Mouse (Mus musculus) hindbrain, embryonic 16.5 days (tissue): ENCODE data around the gene Slfn8. TPM values are rescaled to one million over a fixed set of nuclear protein-coding genes. Genes with fewer than 3 reads are reported as not detected.

Experiments
- ATAC-seq: fragments of 200-750 bp; cut with Nextera tagmentation; 2 replicates; pipeline ENCODE4 v1.8.0; 2017; ENCODE audit warnings: moderate TSS enrichment, moderate library complexity
- H3K27ac ChIP-seq: fragments of 300-500 bp; sonication (generic); 2 replicates; pipeline ENCODE4 v1.5.1; 2014; ENCODE audit warnings: low read depth, mild to moderate bottlenecking, control low read depth, low read length, moderate library complexity
- H3K27me3 ChIP-seq: fragments of 300-500 bp; sonication (generic); replicated peaks from 2 replicates; pipeline ENCODE4 v1.6.1; 2014; ENCODE audit warnings: low read length; ENCODE audit not compliant: control insufficient read depth, insufficient read depth
- H3K36me3 ChIP-seq: fragments of 300-500 bp; sonication (generic); 2 replicates; pipeline ENCODE4 v1.6.1; 2014; ENCODE audit warnings: mild to moderate bottlenecking, low read length, moderate library complexity, mixed read lengths; ENCODE audit not compliant: control insufficient read depth, insufficient read depth
- H3K4me1 ChIP-seq: fragments of 300-500 bp; sonication (generic); 2 replicates; pipeline ENCODE4 v1.6.1; 2014; ENCODE audit warnings: low read depth, low read length; ENCODE audit not compliant: control insufficient read depth, insufficient read depth
- H3K4me2 ChIP-seq: fragments of 300-500 bp; sonication (generic); 2 replicates; pipeline ENCODE4 v1.6.1; 2014; ENCODE audit warnings: mild to moderate bottlenecking, low read length, control low read depth, moderate library complexity
- H3K4me3 ChIP-seq: fragments of 300-500 bp; sonication (generic); 2 replicates; pipeline ENCODE4 v1.5.1; 2014; ENCODE audit warnings: mild to moderate bottlenecking, low read length, control low read depth, moderate library complexity
- H3K9ac ChIP-seq: fragments of 300-500 bp; sonication (generic); 2 replicates; pipeline ENCODE4 v1.6.1; 2014; ENCODE audit warnings: low read depth, mild to moderate bottlenecking, control low read depth, low read length, moderate library complexity
- H3K9me3 ChIP-seq: fragments of 300-500 bp; sonication (generic); 2 replicates; pipeline ENCODE4 v1.6.1; 2014; ENCODE audit warnings: mild to moderate bottlenecking, low read length, moderate library complexity; ENCODE audit not compliant: control insufficient read depth
- WGBS: fragments of 180-500 bp; shearing (Covaris S2); extraction: QIAGEN DNeasy Blood & Tissue Kit; methylation state at CpG from one replicate; pipeline ENCODE4 v1.1.7; 2014; 5-methylcytosine and 5-hydroxymethylcytosine counted together
- microRNA-seq: library from miRNA; unstranded; fragments of <30 nt; microRNA quantifications from one replicate; pipeline ENCODE4, GENCODE M21; 2017
- polyA plus RNA-seq: library from polyadenylated mRNA; unstranded; fragments of >200 nt; fragmentation: Nextera tagmentation; extraction: Ambion mirVana; gene quantifications from 2 replicates; pipeline ENCODE4 v1.2.1, GENCODE M21; 2015

Slfn8 gene
- polyA plus RNA-seq, 1 experiment from 2014 or later, result 0.14 TPM

DNA sequence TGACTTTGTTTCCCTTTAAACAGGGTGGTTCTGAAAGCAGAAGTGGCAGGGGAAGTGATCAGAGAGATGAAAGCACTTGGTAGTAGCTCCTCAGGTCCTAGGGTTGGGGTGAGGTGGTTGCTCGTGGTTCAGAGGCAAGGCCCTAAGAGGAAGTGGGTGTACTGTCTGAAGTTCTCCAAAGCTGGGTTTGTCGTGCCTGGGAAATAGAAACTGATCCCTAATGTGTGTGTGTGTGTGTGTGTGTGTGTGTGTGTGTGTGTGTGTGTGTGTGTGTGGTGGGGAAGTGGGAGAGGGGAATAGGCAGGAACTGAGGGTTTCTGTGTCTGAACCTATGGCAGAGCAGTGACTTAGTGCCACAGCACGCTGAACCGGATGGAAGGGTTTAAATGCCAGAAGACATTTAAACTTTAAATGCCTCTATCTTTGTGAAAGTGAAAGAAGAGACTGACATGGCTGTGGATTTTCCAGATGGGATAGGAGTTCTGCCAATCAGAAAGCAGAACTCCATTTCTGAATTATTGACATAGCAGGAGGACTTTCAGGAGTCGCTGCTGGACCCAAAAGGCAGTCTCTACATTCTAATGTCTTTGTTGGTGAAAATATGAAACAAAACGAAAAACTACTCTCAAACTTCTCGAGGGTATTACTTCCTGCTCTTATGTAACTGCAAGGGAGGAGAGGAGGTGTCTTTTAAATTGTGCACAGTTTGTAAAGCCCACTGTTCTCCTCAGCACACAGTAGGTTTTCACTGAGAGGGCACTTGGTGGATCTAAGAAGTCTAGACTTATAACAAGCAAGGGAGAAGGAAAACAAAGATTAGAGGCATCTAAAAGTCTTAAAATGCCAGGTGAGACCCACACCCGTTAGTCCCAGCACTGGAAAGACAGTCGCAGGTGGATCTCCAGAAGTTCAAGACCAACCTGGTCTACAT, 67.7 kb downstream of the Slfn8 start:
- H3K27me3 ChIP-seq, result peaks cover 19% of the 10 kb centered on the region
- H3K36me3 ChIP-seq, result no peaks in the 10 kb centered on the region
- H3K4me2 ChIP-seq, result no peak overlapping the region

More for the DNA sequence above, 67.7 kb downstream of the Slfn8 start:
- Histone ChIP-seq H3K9me3 (no peaks in the 10 kb centered on the region), H3K4me3 (no peak overlapping the region), H3K27ac (no peak overlapping the region), H3K9ac (no peak overlapping the region), H3K4me1 (no peaks in the 10 kb centered on the region)
- WGBS, result 68% methylated on average over 9 of the region's 9 CpGs
- ATAC-seq, result no peak

Small RNA genes lying within 50 kb of the gene (microRNA-seq; reads per million reads assigned to microRNA genes)
- gene Gm27598 (not detected), gene Mir7679 (not detected)

Other genes starting within 250 kb of the Slfn8 start
- gene Lig3, start 239.7 kb downstream of the Slfn8 start, polyA plus RNA-seq, result 20.9 and 22.1 TPM in 2 replicates
- 3.7 and 3.9 TPM in 2 replicates for gene Rffl, start 149.6 kb downstream of the Slfn8 start, polyA plus RNA-seq
- gene Rad51d, start 130.2 kb downstream of the Slfn8 start, polyA plus RNA-seq, result 11.9 and 12.9 TPM in 2 replicates
- 0.51 and 0.99 TPM in 2 replicates for gene Fndc8, start 128.7 kb downstream of the Slfn8 start, polyA plus RNA-seq
- gene Nle1, start 112.4 kb downstream of the Slfn8 start, polyA plus RNA-seq, result 30.3 and 31.1 TPM in 2 replicates
- gene Unc45b, start 110.3 kb downstream of the Slfn8 start, polyA plus RNA-seq, result 1.4 and 3.3 TPM in 2 replicates
- 1.3 and 1.9 TPM in 2 replicates for gene Slfn5, start 69.5 kb downstream of the Slfn8 start, polyA plus RNA-seq
- gene Slfn9, start 29.0 kb downstream of the Slfn8 start, polyA plus RNA-seq, result 2.1 and 2.7 TPM in 2 replicates
- 1.3 TPM in 2 replicates for gene Slfn2, start 44.3 kb upstream of the Slfn8 start, polyA plus RNA-seq
- gene Slfn1, start 96.0 kb upstream of the Slfn8 start, polyA plus RNA-seq, result 0.08 TPM in 1 of 2 replicates, not detected in the other
- not detected in 2 replicates for gene Slfn4, start 154.4 kb upstream of the Slfn8 start, polyA plus RNA-seq
- gene Slfn3, start 170.5 kb upstream of the Slfn8 start, polyA plus RNA-seq, result 0.18 and 0.52 TPM in 2 replicates